ENCODE assay signal across 13 mouse cellular contexts in the genomic region with DNA sequence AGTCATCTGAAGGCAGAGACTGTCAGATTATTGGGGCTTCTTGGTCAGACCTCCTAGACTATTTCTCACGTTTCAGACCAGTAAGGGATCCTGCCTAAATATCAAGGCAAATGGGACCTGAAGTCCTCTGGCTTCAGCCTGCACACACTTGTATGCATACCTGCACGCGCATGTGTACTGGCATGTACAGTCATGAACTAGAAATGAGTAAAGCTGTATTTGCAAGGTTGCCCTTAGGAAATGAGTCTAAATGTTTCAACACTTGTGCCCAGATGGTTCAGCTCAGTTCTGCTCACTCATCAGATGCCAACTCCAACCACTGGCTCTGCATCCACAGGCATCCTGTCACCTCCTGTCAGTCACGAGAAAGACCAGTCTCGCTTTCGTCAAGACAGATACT. TPM values are rescaled to one million over a fixed set of nuclear protein-coding genes. Genes with fewer than 3 reads are reported as not detected.
DNase-seq lines count a peak whose midpoint lies in the region; ATAC-seq and TF ChIP-seq lines count a peak whose summit lies in the region.
"Had no signal": no experiment of that assay in that cellular context is flagged by ENCODE, and none has a peak within 500 bp of the region (broad histone marks: within the 10 kb centered on the region; RNA-seq: fewer than 3 reads in every experiment).

No protein-coding gene starts in this region.

- no peak for TF ChIP-seq CTCF in intestine, postnatal 0 days (IDR thresholded peaks at IDR 0.05; ENCODE audit: low read depth)
- TF ChIP-seq CTCF in liver, postnatal 0 days (IDR thresholded peaks at IDR 0.05; ENCODE audit: low read depth) = no peak

- H3K4me2 ChIP-seq in embryonic facial prominence, embryonic 13.5 days = no peak overlapping the region
- no peak overlapping the region for H3K4me2 ChIP-seq in intestine, embryonic 15.5 days (replicated peaks)
- no peak overlapping the region for H3K4me2 ChIP-seq in intestine, postnatal 0 days (replicated peaks; ENCODE audit: low read depth)
- no peak overlapping the region for H3K4me2 ChIP-seq in liver, embryonic 11.5 days
- H3K4me2 ChIP-seq in liver, postnatal 0 days (ENCODE audit: low read depth, low read length) = no peak overlapping the region
- H3K4me2 ChIP-seq: heart, embryonic 13.5 days; midbrain, embryonic 12.5 days had no signal

- no peaks in the 10 kb centered on the region for H3K36me3 ChIP-seq in embryonic facial prominence, embryonic 13.5 days
- H3K36me3 ChIP-seq in embryonic facial prominence, embryonic 10.5 days (replicated peaks) = no peaks in the 10 kb centered on the region
- no peaks in the 10 kb centered on the region for H3K36me3 ChIP-seq in intestine, embryonic 15.5 days
- H3K36me3 ChIP-seq in intestine, postnatal 0 days (ENCODE audit: control insufficient read depth, insufficient read depth) = no peaks in the 10 kb centered on the region
- no peaks in the 10 kb centered on the region for H3K36me3 ChIP-seq in liver, embryonic 11.5 days (ENCODE audit: control insufficient read depth, insufficient read depth, low read length)
- H3K36me3 ChIP-seq in liver, postnatal 0 days (replicated peaks; ENCODE audit: insufficient read depth, low read length) = no peaks in the 10 kb centered on the region
- H3K36me3 ChIP-seq: heart, embryonic 13.5 days; midbrain, embryonic 12.5 days had no signal

- no peak for ATAC-seq in embryonic facial prominence, embryonic 13.5 days (ENCODE audit: insufficient number of reproducible peaks, insufficient read depth, low FRiP score, low TSS enrichment, low read depth)
- no peak for ATAC-seq in intestine, embryonic 15.5 days
- ATAC-seq in intestine, postnatal 0 days = no peak
- ATAC-seq in liver, embryonic 11.5 days (replicated peaks; ENCODE audit: low FRiP score) = no peak
- no peak for ATAC-seq in liver, postnatal 0 days
- peak; percentile 34 for ATAC-seq in granulocyte monocyte progenitor cell, adult 5-6 weeks (replicated peaks; ENCODE audit: poor library complexity, severe bottlenecking)
- ATAC-seq: activated CD4-positive, CD25-positive, alpha-beta regulatory T cell, adult 4 months; forebrain, embryonic 14.5 days had no signal

- peak overlapping the region; percentile 39; the same call in 1 of the 2 replicates for H3K27ac ChIP-seq in embryonic facial prominence, embryonic 13.5 days
- H3K27ac ChIP-seq in embryonic facial prominence, embryonic 10.5 days (replicated peaks) = no peak overlapping the region
- peak overlapping the region; percentile 54; the same call in 1 of the 2 replicates for H3K27ac ChIP-seq in intestine, embryonic 15.5 days
- no peak overlapping the region; the same call in 1 of the 2 replicates for H3K27ac ChIP-seq in intestine, postnatal 0 days (ENCODE audit: low read depth, low read length)
- no peak overlapping the region for H3K27ac ChIP-seq in liver, embryonic 11.5 days (ENCODE audit: low read depth, low read length)
- no peak overlapping the region for H3K27ac ChIP-seq in liver, postnatal 0 days (ENCODE audit: low read depth)
- H3K27ac ChIP-seq: midbrain, embryonic 12.5 days had no signal

- no peak for TF ChIP-seq EP300 in liver, postnatal 0 days (IDR thresholded peaks at IDR 0.05; ENCODE audit: low read depth)

- H3K4me1 ChIP-seq in embryonic facial prominence, embryonic 13.5 days = 0 out of 2 replicates have a peak, but pooled peaks cover 7% of the 10 kb centered on the region
- 0 out of 2 replicates have a peak, but pooled peaks cover 4% of the 10 kb centered on the region for H3K4me1 ChIP-seq in embryonic facial prominence, embryonic 10.5 days
- peaks cover 6% of the 10 kb centered on the region; the same call in 1 of the 2 replicates for H3K4me1 ChIP-seq in intestine, embryonic 15.5 days (replicated peaks)
- H3K4me1 ChIP-seq in intestine, postnatal 0 days (replicated peaks; ENCODE audit: control insufficient read depth, insufficient read depth, low read length) = no peaks in the 10 kb centered on the region
- no peaks in the 10 kb centered on the region for H3K4me1 ChIP-seq in liver, embryonic 11.5 days (replicated peaks; ENCODE audit: control insufficient read depth, insufficient read depth, low read length)
- peaks cover 2% of the 10 kb centered on the region; the same call in 1 of the 2 replicates for H3K4me1 ChIP-seq in liver, postnatal 0 days (ENCODE audit: insufficient read depth)

- WGBS in embryonic facial prominence, embryonic 13.5 days = 64% methylated on average over 6 of the region's 6 CpGs
- WGBS in embryonic facial prominence, embryonic 10.5 days = 82% methylated on average over 6 of the region's 6 CpGs
- 81% methylated on average over 6 of the region's 6 CpGs for WGBS in intestine, embryonic 15.5 days
- WGBS in intestine, postnatal 0 days = 88% methylated on average over 6 of the region's 6 CpGs
- 85% methylated on average over 6 of the region's 6 CpGs for WGBS in liver, embryonic 11.5 days
- 80% methylated on average over 6 of the region's 6 CpGs for WGBS in liver, postnatal 0 days (ENCODE audit: insufficient replicate concordance)

- H3K9ac ChIP-seq in embryonic facial prominence, embryonic 13.5 days = no peak overlapping the region
- H3K9ac ChIP-seq in intestine, embryonic 15.5 days = no peak overlapping the region
- H3K9ac ChIP-seq in intestine, postnatal 0 days (ENCODE audit: low read depth, low read length) = no peak overlapping the region
- no peak overlapping the region for H3K9ac ChIP-seq in liver, embryonic 11.5 days (ENCODE audit: low read depth, low read length)
- H3K9ac ChIP-seq in liver, postnatal 0 days (replicated peaks) = no peak overlapping the region
- H3K9ac ChIP-seq: heart, embryonic 13.5 days; midbrain, embryonic 12.5 days had no signal

- no peak overlapping the region for H3K4me3 ChIP-seq in embryonic facial prominence, embryonic 13.5 days
- no peak overlapping the region for H3K4me3 ChIP-seq in embryonic facial prominence, embryonic 10.5 days
- no peak overlapping the region for H3K4me3 ChIP-seq in intestine, embryonic 15.5 days (replicated peaks)
- no peak overlapping the region for H3K4me3 ChIP-seq in intestine, postnatal 0 days (ENCODE audit: low read depth, low read length)
- no peak overlapping the region for H3K4me3 ChIP-seq in liver, embryonic 11.5 days (ENCODE audit: low read depth, low read length)
- H3K4me3 ChIP-seq in liver, postnatal 0 days (ENCODE audit: low read depth, low read length) = no peak overlapping the region
- H3K4me3 ChIP-seq: heart, embryonic 13.5 days; midbrain, embryonic 12.5 days; myocyte had no signal

- no peaks in the 10 kb centered on the region for H3K9me3 ChIP-seq in embryonic facial prominence, embryonic 13.5 days
- no peaks in the 10 kb centered on the region for H3K9me3 ChIP-seq in embryonic facial prominence, embryonic 10.5 days
- H3K9me3 ChIP-seq in intestine, embryonic 15.5 days = no peaks in the 10 kb centered on the region
- H3K9me3 ChIP-seq in intestine, postnatal 0 days (ENCODE audit: control insufficient read depth) = no peaks in the 10 kb centered on the region
- no peaks in the 10 kb centered on the region for H3K9me3 ChIP-seq in liver, embryonic 11.5 days (ENCODE audit: control insufficient read depth, low read length)
- H3K9me3 ChIP-seq in liver, postnatal 0 days (ENCODE audit: low read length) = no peaks in the 10 kb centered on the region
- H3K9me3 ChIP-seq: heart, embryonic 13.5 days; midbrain, embryonic 12.5 days had no signal

- no peak for DNase-seq in embryonic facial prominence, embryonic 10.5 days (ENCODE audit: low spot score)
- DNase-seq in liver, embryonic 11.5 days (ENCODE audit: low spot score) = peak; percentile 6
- no peak for DNase-seq in liver, postnatal 0 days
- no peak for DNase-seq in spleen, postnatal 4 days (ENCODE audit: low spot score in 2 of 2)

- H3K27me3 ChIP-seq in embryonic facial prominence, embryonic 13.5 days = no peaks in the 10 kb centered on the region
- no peaks in the 10 kb centered on the region for H3K27me3 ChIP-seq in embryonic facial prominence, embryonic 10.5 days (replicated peaks; ENCODE audit: low read depth, poor library complexity, severe bottlenecking)
- no peaks in the 10 kb centered on the region for H3K27me3 ChIP-seq in intestine, embryonic 15.5 days (replicated peaks)
- H3K27me3 ChIP-seq in intestine, postnatal 0 days (replicated peaks; ENCODE audit: control insufficient read depth, insufficient read depth, low read length) = no peaks in the 10 kb centered on the region
- no peaks in the 10 kb centered on the region for H3K27me3 ChIP-seq in liver, embryonic 11.5 days (replicated peaks; ENCODE audit: control insufficient read depth, insufficient read depth, low read length)
- H3K27me3 ChIP-seq in liver, postnatal 0 days (ENCODE audit: insufficient read depth, low read length) = no peaks in the 10 kb centered on the region

RNA-seq across cellular contexts. Expression of gene Snrk, which starts 6.6 kb away (rescaled TPM):
- polyA plus RNA-seq in embryonic facial prominence, embryonic 13.5 days (2015; fragmentation: Nextera tagmentation; extraction: Ambion mirVana) = 50.8 and 54.2 TPM in 2 replicates
- polyA plus RNA-seq in embryonic facial prominence, embryonic 10.5 days (2016; fragmentation: Nextera tagmentation; extraction: Ambion mirVana) = 33.2 and 34.8 TPM in 2 replicates
- polyA plus RNA-seq in intestine, embryonic 15.5 days (2015; fragmentation: Nextera tagmentation; extraction: Ambion mirVana) = 46.1 and 49.4 TPM in 2 replicates
- polyA plus RNA-seq in intestine, postnatal 0 days (2015; fragmentation: Nextera tagmentation; extraction: Ambion mirVana) = 35.4 and 35.6 TPM in 2 replicates
- polyA plus RNA-seq in liver, embryonic 11.5 days (2014; fragmentation: Nextera tagmentation; extraction: Ambion mirVana) = 27.0 and 34.1 TPM in 2 replicates
- polyA plus RNA-seq in liver, postnatal 0 days (2015; fragmentation: Nextera tagmentation; extraction: Ambion mirVana) = 24.0 and 25.5 TPM in 2 replicates
- 15.4 and 17.8 TPM in 2 replicates for total RNA-seq in granulocyte monocyte progenitor cell, adult 5-6 weeks (2014; fragmentation: Nextera tagmentation)
- 19.8 and 25.9 TPM in 2 replicates for total RNA-seq in granulocyte monocyte progenitor cell, adult 5-6 weeks (2017)

Comparison
In these comparisons a context has a peak if more than half of its experiments do, and no peak if none do; other contexts are left out.
1. H3K27ac ChIP-seq: peak in embryonic facial prominence, embryonic 13.5 days (single experiment) and intestine, embryonic 15.5 days (single experiment); none in embryonic facial prominence, embryonic 10.5 days (single experiment), intestine, postnatal 0 days (single experiment), liver, embryonic 11.5 days (single experiment) and liver, postnatal 0 days (single experiment).